Mouse (Mus musculus): Measurements from ENCODE around the gene Polr2e. TPM values are rescaled to one million over a fixed set of nuclear protein-coding genes. Genes with fewer than 3 reads are reported as not detected.

Gene Polr2e
- polyA plus RNA-seq, 1 experiment from 2014 or later = 210 TPM

DNA sequence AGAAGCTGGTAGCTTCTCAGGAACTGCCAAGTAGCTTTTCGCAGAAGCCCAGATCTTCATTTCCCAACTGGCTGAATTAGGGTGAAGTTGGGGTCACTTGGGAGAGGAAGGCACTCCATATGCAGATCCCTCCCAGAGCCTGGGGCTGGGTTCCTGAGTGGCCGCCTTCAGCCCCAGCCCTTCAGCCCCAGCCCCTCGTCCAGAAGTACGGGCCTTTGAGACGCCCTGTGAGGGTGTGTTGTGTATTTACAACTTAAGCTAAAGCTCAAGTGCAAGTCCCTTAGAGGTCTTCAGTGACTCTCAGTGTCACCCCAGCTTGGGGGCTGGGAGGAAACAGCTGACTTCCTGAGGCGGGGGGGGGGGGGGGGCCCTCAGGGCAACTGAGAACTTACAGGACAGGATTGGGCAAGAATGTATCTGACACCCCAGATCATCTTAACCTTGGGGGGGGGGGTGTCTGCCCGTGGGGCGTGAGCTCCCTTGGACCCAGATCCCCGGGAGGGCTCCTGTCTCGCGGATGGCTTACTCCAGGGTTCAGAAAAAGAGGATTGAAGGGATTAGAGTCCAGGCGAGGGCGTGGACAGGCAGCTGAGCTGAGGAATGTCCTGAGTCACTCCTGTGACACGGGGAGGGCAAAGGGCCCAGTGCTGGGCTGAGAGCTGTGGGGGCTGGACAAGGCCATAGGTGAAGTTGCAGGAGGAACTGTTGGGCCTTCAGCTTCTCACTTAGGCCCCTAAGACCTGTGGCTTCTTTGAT, 12.2 kb upstream of the Polr2e start:
- 35% methylated on average over 14 of the region's 14 CpGs for WGBS
- TF ChIP-seq CTCF (IDR thresholded peaks at IDR 0.05; ENCODE audit: low read depth) = no peak
- peak overlapping the region; percentile 88 for H3K27ac ChIP-seq
- H3K36me3 ChIP-seq (ENCODE audit: insufficient read depth, low read length) = peaks cover 6% of the 10 kb centered on the region; the same call in 1 of the 2 replicates
- H3K4me1 ChIP-seq (replicated peaks; ENCODE audit: insufficient read depth, low read length) = peaks cover 25% of the 10 kb centered on the region
- H3K9ac ChIP-seq (ENCODE audit: low read depth, low read length) = peak overlapping the region; percentile 10; the same call in 1 of the 2 replicates
- no peak overlapping the region for H3K4me2 ChIP-seq (ENCODE audit: low read length)
- DNase-seq (ENCODE audit: low spot score) (peak; percentile 71), ATAC-seq (replicated peaks; ENCODE audit: low FRiP score, low read depth) (peak; percentile 37)
- no peaks in the 10 kb centered on the region for H3K9me3 ChIP-seq (replicated peaks; ENCODE audit: low read length)
- no peaks in the 10 kb centered on the region for H3K27me3 ChIP-seq (ENCODE audit: insufficient read depth, low read length)
- H3K4me3 ChIP-seq (replicated peaks; ENCODE audit: low read depth, low read length) = no peak overlapping the region

DNA sequence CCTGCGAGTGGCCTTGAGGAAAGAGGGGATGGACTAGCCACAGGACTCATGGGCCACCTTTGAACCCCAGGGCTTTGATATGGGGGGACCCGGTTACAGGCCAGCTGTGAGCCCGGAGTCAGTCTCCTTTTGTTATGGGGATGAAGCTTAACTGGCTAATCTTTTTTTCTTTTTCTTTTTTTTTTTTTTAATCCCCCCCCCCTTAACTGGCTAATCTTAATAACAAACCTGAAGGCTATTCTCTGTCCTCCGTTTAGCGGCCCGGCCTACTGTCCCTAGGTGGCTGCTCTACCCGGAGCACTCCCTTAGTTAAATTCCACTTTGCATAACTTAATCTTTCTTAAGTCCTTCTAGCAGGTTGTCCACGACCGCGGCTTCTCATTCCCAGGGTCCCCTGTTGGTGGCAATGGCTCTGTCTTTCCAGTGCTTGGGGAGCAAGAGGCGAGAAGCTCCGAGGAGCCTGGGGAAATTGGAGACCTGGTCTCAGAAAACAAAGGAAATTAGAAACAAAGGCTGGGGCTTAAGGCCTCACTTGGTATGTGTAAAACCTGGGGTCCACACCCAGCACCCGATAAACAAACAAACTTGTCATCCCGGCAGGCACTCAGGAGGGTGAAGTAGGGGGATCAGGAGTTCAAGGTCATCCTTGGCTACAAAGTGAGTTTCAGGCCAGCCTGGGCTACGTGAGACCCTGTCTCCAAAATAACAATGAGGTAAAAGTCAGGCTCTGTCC, 11.5 kb upstream of the Polr2e start:
- Histone ChIP-seq H3K9me3 (replicated peaks; ENCODE audit: low read length) (no peaks in the 10 kb centered on the region), H3K9ac (ENCODE audit: low read depth, low read length) (peak overlapping the region; percentile 10; the same call in 1 of the 2 replicates), H3K4me1 (replicated peaks; ENCODE audit: insufficient read depth, low read length) (peaks cover 25% of the 10 kb centered on the region), H3K27me3 (ENCODE audit: insufficient read depth, low read length) (no peaks in the 10 kb centered on the region), H3K36me3 (ENCODE audit: insufficient read depth, low read length) (peaks cover 5% of the 10 kb centered on the region; the same call in 1 of the 2 replicates), H3K4me3 (replicated peaks; ENCODE audit: low read depth, low read length) (no peak overlapping the region), H3K27ac (peak overlapping the region; percentile 88), H3K4me2 (ENCODE audit: low read length) (no peak overlapping the region)
- TF ChIP-seq CTCF (IDR thresholded peaks at IDR 0.05; ENCODE audit: low read depth) = no peak
- DNase-seq (ENCODE audit: low spot score) = no peak
- no peak for ATAC-seq (replicated peaks; ENCODE audit: low FRiP score, low read depth)
- 33% methylated on average over 15 of the region's 15 CpGs for WGBS

DNA sequence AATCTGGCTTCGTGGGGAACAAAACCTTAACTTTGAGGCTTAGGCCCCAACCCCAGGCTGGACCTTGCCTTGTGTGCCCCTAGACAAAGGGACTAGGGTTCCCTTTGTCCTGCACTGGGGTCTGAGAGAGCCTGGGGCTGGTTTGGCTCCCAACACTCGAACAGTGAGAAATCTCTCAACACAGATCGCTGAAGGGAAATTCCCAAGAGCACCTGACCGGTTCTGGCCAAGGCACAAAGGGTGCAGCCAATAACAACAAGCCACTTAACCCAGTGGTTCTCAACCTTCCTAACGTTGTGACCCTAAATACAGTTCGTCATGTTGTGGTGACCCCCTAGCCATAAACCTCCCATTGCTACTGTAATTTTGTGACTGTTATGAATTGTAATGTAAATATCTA, 10.6 kb upstream of the Polr2e start:
- 39% methylated on average over 6 of the region's 6 CpGs for WGBS
- DNase-seq (ENCODE audit: low spot score) = no peak
- Histone ChIP-seq H3K4me3 (replicated peaks; ENCODE audit: low read depth, low read length) (no peak overlapping the region), H3K36me3 (ENCODE audit: insufficient read depth, low read length) (no peaks in the 10 kb centered on the region), H3K9me3 (replicated peaks; ENCODE audit: low read length) (no peaks in the 10 kb centered on the region), H3K27me3 (ENCODE audit: insufficient read depth, low read length) (no peaks in the 10 kb centered on the region), H3K9ac (ENCODE audit: low read depth, low read length) (no peak overlapping the region), H3K4me1 (replicated peaks; ENCODE audit: insufficient read depth, low read length) (peaks cover 19% of the 10 kb centered on the region), H3K27ac (peak overlapping the region; percentile 88; the same call in 1 of the 2 replicates), H3K4me2 (ENCODE audit: low read length) (no peak overlapping the region)
- ATAC-seq (replicated peaks; ENCODE audit: low FRiP score, low read depth) = no peak
- no peak for TF ChIP-seq CTCF (IDR thresholded peaks at IDR 0.05; ENCODE audit: low read depth)

DNA sequence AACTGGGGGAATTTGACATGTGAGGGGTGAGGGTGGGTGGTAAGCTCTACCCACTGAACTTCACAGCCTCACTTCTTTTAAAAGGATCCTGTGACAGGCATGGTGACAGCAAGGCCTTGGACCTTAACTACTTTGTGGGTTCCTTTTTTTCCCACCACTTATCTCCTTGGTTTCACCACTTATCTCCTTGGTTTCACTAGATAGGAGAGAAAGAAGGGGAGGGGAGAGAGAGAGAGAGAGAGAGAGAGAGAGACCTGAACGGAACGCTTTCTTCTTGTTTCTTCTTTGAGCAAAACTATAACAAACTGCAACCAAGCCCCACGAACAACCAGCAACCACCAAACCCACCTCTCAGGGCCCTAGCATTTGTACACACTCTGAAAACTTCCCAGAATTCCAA, 9.2 kb upstream of the Polr2e start:
- TF ChIP-seq CTCF (IDR thresholded peaks at IDR 0.05; ENCODE audit: low read depth) = no peak
- H3K4me3 ChIP-seq (replicated peaks; ENCODE audit: low read depth, low read length) = no peak overlapping the region
- no peaks in the 10 kb centered on the region for H3K36me3 ChIP-seq (ENCODE audit: insufficient read depth, low read length)
- no peaks in the 10 kb centered on the region for H3K9me3 ChIP-seq (replicated peaks; ENCODE audit: low read length)
- ATAC-seq (replicated peaks; ENCODE audit: low FRiP score, low read depth) = no peak
- DNase-seq (ENCODE audit: low spot score) = no peak
- no peaks in the 10 kb centered on the region for H3K27me3 ChIP-seq (ENCODE audit: insufficient read depth, low read length)
- no peak overlapping the region for H3K9ac ChIP-seq (ENCODE audit: low read depth, low read length)
- 0 out of 2 replicates have a peak, but pooled peaks cover 17% of the 10 kb centered on the region for H3K4me1 ChIP-seq (replicated peaks; ENCODE audit: insufficient read depth, low read length)
- no peak overlapping the region for H3K4me2 ChIP-seq (ENCODE audit: low read length)
- WGBS = 81% methylated on average over 3 of the region's 3 CpGs
- H3K27ac ChIP-seq = peak overlapping the region; percentile 58; the same call in 1 of the 2 replicates

DNA sequence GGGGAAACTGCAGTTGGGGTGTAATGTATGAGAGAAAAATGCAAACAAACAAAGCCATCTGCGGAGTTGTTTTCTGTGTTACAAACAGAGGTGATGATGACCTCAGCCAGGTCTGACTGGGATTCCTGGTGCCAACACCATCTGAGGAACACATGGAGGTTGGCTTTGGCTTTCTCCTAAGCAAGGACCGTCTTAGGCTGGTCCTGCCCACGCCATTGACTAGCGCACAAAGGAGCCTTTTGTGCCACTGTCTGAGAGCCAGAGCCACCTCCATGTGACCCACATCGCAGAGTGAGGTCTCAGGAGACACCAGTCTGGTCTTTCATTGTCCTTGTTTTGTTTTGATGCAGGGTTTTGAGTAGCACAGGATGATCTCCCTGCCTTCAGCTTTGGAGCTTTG, 8.8 kb upstream of the Polr2e start:
- H3K36me3 ChIP-seq (ENCODE audit: insufficient read depth, low read length) = no peaks in the 10 kb centered on the region
- ATAC-seq (replicated peaks; ENCODE audit: low FRiP score, low read depth) (no peak), DNase-seq (ENCODE audit: low spot score) (no peak)
- TF ChIP-seq CTCF (IDR thresholded peaks at IDR 0.05; ENCODE audit: low read depth) = no peak
- H3K27me3 ChIP-seq (ENCODE audit: insufficient read depth, low read length) = no peaks in the 10 kb centered on the region
- peak overlapping the region; percentile 58; the same call in 1 of the 2 replicates for H3K27ac ChIP-seq
- WGBS = 47% methylated on average over 5 of the region's 5 CpGs
- no peak overlapping the region for H3K9ac ChIP-seq (ENCODE audit: low read depth, low read length)
- H3K4me3 ChIP-seq (replicated peaks; ENCODE audit: low read depth, low read length) = no peak overlapping the region
- no peak overlapping the region for H3K4me2 ChIP-seq (ENCODE audit: low read length)
- 0 out of 2 replicates have a peak, but pooled peaks cover 17% of the 10 kb centered on the region for H3K4me1 ChIP-seq (replicated peaks; ENCODE audit: insufficient read depth, low read length)
- H3K9me3 ChIP-seq (replicated peaks; ENCODE audit: low read length) = no peaks in the 10 kb centered on the region

DNA sequence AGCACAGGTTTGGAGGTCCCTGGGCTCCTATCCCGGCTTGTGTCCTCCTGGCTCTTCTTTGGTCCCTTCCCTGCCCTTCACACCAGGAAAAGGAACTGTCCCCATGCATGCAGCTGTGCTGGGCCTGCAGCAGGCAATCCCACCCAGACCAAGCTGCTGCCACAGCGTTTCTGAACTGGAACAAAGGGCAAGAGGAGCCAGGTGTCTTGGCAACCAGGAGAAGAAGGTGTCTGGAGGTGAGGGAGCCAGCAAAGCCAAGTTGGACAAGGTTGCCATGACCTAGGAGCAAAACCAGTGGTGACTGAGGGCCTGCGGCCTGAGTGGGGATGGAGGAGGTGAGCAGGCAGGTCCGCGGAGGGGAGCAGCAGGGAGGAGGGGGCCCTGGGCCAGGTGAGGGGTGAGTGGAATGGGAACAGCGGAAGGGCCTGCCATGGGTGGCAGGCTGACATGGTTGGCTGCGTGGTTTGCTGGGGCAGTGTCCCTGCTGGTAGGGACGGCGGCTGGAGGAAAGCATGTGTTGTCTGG, 7.5 kb upstream of the Polr2e start, which contains the start of gene Gpx4:
Gene Gpx4 (plus strand): TSS at position 126 of the 525 bp plus-strand sequence.
- Histone ChIP-seq H3K4me2 (ENCODE audit: low read length) (0 out of 2 replicates have a peak within 1 kb of the TSS, but pooled peaks have one; percentile 5), H3K27ac (peak within 1 kb of the TSS; percentile 75), H3K4me3 (replicated peaks; ENCODE audit: low read depth, low read length) (no peak within 1 kb of the TSS), H3K9me3 (replicated peaks; ENCODE audit: low read length) (no peaks in the 10 kb centered on the region), H3K27me3 (ENCODE audit: insufficient read depth, low read length) (no peaks in the 10 kb centered on the region), H3K4me1 (replicated peaks; ENCODE audit: insufficient read depth, low read length) (0 out of 2 replicates have a peak, but pooled peaks cover 8% of the 10 kb centered on the region), H3K36me3 (ENCODE audit: insufficient read depth, low read length) (no peaks in the 10 kb centered on the region), H3K9ac (ENCODE audit: low read depth, low read length) (peak within 1 kb of the TSS; percentile 28; the same call in 1 of the 2 replicates)
- DNase-seq (ENCODE audit: low spot score) (no peak), ATAC-seq (replicated peaks; ENCODE audit: low FRiP score, low read depth) (no peak)
- TF ChIP-seq CTCF (IDR thresholded peaks at IDR 0.05; ENCODE audit: low read depth) = no peak
- WGBS = 36% methylated on average over 9 of the region's 9 CpGs
